Mouse (Mus musculus): ENCODE measurements around the gene Nsun4.

DNA sequence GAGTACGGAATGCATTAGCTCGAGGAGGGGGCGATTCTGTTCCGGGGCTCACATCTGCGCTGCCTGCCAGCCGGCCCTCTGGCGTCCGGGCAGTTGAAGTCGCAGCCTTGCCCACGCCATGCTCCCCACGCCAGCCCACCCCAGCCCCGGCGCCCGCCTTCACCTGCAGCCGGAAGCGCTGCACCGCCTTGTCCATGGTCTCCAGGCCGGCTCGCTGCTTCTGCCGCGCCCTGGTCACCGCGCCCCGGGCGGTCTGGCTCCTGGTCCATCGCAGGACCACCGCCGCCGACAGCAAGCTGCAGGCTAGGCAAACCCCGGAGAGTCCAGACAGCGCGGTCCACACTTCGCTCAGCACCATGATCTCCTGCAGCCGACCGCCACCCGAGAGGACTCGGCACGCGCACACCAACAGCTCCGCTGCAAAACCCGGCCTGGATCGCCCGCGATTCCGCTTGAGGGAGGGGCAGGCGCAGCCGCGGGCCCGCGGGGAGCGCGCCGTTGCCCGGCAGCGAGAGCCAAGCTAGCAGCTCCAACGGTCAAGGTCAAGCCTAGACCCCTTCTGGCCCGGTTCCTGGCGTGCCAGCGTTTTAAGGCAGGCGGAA, 36.3 kb downstream of the Nsun4 start:
- TF ChIP-seq FLI1 (IDR thresholded peaks at IDR 0.05; ENCODE audit: low read length), result no peak
- TF ChIP-seq GATA1 (IDR thresholded peaks at IDR 0.05; ENCODE audit: borderline replicate concordance, low read length), result no peak
